Mouse (Mus musculus) left cerebral cortex, adult 18-20 months (tissue): ENCODE results near the gene Szrd1. TPM values are rescaled to one million over a fixed set of nuclear protein-coding genes. Genes with fewer than 3 reads are reported as not detected.

Experiments used
- DNase-seq, 2 experiments: peaks; one replicate each; pipeline ENCODE4 v3.0.0; 2021 to 2022; ENCODE audit warnings: low spot score in 2 of 2, mixed read lengths in 1 of 2
- total RNA-seq, 2 experiments: library from RNA; stranded (reverse); gene quantifications; 2 replicates each; pipeline ENCODE4 v1.2.3; 2021

Szrd1 gene
- total RNA-seq, 2 experiments from 2014 or later, result 51.3 to 54.1 TPM

- DNase-seq, result no peak
Measured at GRCm38 (mm10) chr4:141072502-141072901, 67.1 kb downstream of the Szrd1 start.

- DNase-seq, result peak in 1 of 2 experiments; percentile 52
Measured at GRCm38 (mm10) chr4:141069731-141070130, 69.8 kb downstream of the Szrd1 start.

GRCm38 (mm10) chr4:141068655-141069054, 70.9 kb downstream of the Szrd1 start:
- no peak for DNase-seq

GRCm38 (mm10) chr4:141067516-141068046, 72.0 kb downstream of the Szrd1 start:
- no peak for DNase-seq

- no peak for DNase-seq
Measured at GRCm38 (mm10) chr4:141066709-141067515, 72.7 kb downstream of the Szrd1 start.

- DNase-seq, result peak; percentile 80 to 82
Measured at GRCm38 (mm10) chr4:141065123-141065522, 74.5 kb downstream of the Szrd1 start.

- no peak for DNase-seq
Measured at GRCm38 (mm10) chr4:141064104-141064659, 75.4 kb downstream of the Szrd1 start.

Other genes with a start within 250 kb of the Szrd1 start
- 10 to 100 TPM; 13.5 to 14.6 TPM for gene Padi2, start 233.4 kb downstream of the Szrd1 start, total RNA-seq
- 100 to 1,000 TPM; 192 to 194 TPM for gene Sdhb, start 178.6 kb downstream of the Szrd1 start, total RNA-seq
- gene Atp13a2, start 152.9 kb downstream of the Szrd1 start, total RNA-seq, result 100 to 1,000 TPM; 140 to 149 TPM
- gene Mfap2, start 129.4 kb downstream of the Szrd1 start, total RNA-seq, result 1 to 10 TPM; 3.8 to 4.4 TPM
- gene Crocc, start 79.2 kb downstream of the Szrd1 start, total RNA-seq, result 10 to 100 TPM; 44.6 to 55.4 TPM
- 10 to 100 TPM; 43.2 to 44.3 TPM for gene Necap2, start 61.4 kb downstream of the Szrd1 start, total RNA-seq
- gene Spata21, start 51.4 kb downstream of the Szrd1 start, total RNA-seq, result under 1 TPM; 0.21 to 0.23 TPM
- gene Fbxo42, start 8.1 kb upstream of the Szrd1 start, total RNA-seq, result 10 to 100 TPM; 30.1 to 31.5 TPM
- gene Rsg1, start 74.2 kb upstream of the Szrd1 start, total RNA-seq, result 1 to 10 TPM; 3.6 to 4.3 TPM
- 10 to 100 TPM; 17.9 to 21.2 TPM for gene Arhgef19, start 99.7 kb upstream of the Szrd1 start, total RNA-seq
- 1 to 10 TPM; 1.3 to 1.5 TPM for gene Epha2, start 161.5 kb upstream of the Szrd1 start, total RNA-seq
- 1 to 10 TPM; 4.2 to 4.3 TPM for gene Fam131c, start 228.4 kb upstream of the Szrd1 start, total RNA-seq